Mouse (Mus musculus) lung, postnatal 0 days (tissue): ENCODE measurements around the gene Hecw1.

Experiments used
- CTCF ChIP-seq: IDR thresholded peaks from 2 replicates; pipeline ENCODE4 v1.5.1; 2016; ENCODE audit warnings: antibody characterized with exemption, mild to moderate bottlenecking
- EP300 ChIP-seq: IDR thresholded peaks from 2 replicates; pipeline ENCODE4 v1.6.1; 2016; ENCODE audit warnings: antibody characterized with exemption, mild to moderate bottlenecking, control low read depth

- TF ChIP-seq CTCF (no peak), EP300 (no peak)
Measured at GRCm38 (mm10) chr13:14290016-14290415, 233.0 kb downstream of the Hecw1 start.
